Mouse (Mus musculus) neural tube, embryonic 11.5 days (tissue): ENCODE measurements at regions not wholly inside any gene's neighbourhood (a gene's known extent, or its start where the extent isn't known, plus 50 kb on each side); places are given as distances from the start of the nearest gene placed in this dataset.
A peak's percentile ranks its signal among the peaks of the same experiment; 100 is the strongest.

ENCODE experiments used
- ATAC-seq: fragments of 200-750 bp; cut with Nextera tagmentation; 2 replicates; pipeline ENCODE4 v1.8.0; 2017; ENCODE audit warnings: moderate number of reproducible peaks, mild to moderate bottlenecking, moderate TSS enrichment, moderate library complexity; ENCODE audit not compliant: insufficient read depth, low FRiP score, low TSS enrichment
- DNase-seq: peaks from one replicate; pipeline ENCODE4 v3.0.0-alpha.2; 2015; ENCODE audit warnings: low spot score
- H3K27ac ChIP-seq: fragments of 300-500 bp; sonication (generic); 2 replicates; pipeline ENCODE4 v1.5.1; 2014; ENCODE audit warnings: low read depth, mild to moderate bottlenecking, low read length
- H3K27me3 ChIP-seq: fragments of 300-500 bp; sonication (generic); 2 replicates; pipeline ENCODE4 v1.6.1; 2014; ENCODE audit warnings: mild to moderate bottlenecking, low read length, mixed read lengths; ENCODE audit not compliant: control insufficient read depth, insufficient read depth
- H3K36me3 ChIP-seq: fragments of 300-500 bp; sonication (generic); 2 replicates; pipeline ENCODE4 v1.6.1; 2014; ENCODE audit warnings: mild to moderate bottlenecking, low read length, moderate library complexity, mixed read lengths; ENCODE audit not compliant: control insufficient read depth, insufficient read depth
- H3K4me1 ChIP-seq: fragments of 300-500 bp; sonication (generic); 2 replicates; pipeline ENCODE4 v1.6.1; 2014; ENCODE audit warnings: low read length, mixed read lengths; ENCODE audit not compliant: control insufficient read depth, insufficient read depth
- H3K4me2 ChIP-seq: fragments of 300-500 bp; sonication (generic); 2 replicates; pipeline ENCODE4 v1.6.1; 2014; ENCODE audit warnings: low read depth, mild to moderate bottlenecking, moderate library complexity
- H3K4me3 ChIP-seq: fragments of 300-500 bp; sonication (generic); 2 replicates; pipeline ENCODE4 v1.5.1; 2014; ENCODE audit warnings: low read depth, low read length
- H3K9ac ChIP-seq: fragments of 300-500 bp; sonication (generic); 2 replicates; pipeline ENCODE4 v1.6.1; 2014; ENCODE audit warnings: mild to moderate bottlenecking, low read length
- H3K9me3 ChIP-seq: fragments of 300-500 bp; sonication (generic); 2 replicates; pipeline ENCODE4 v1.6.1; 2016; ENCODE audit warnings: low read length; ENCODE audit not compliant: control insufficient read depth
- WGBS: fragments of 180-500 bp; shearing (Covaris S2); extraction: QIAGEN DNeasy Blood & Tissue Kit; methylation state at CpG from one replicate; pipeline ENCODE4 v1.1.7; 2014; 5-methylcytosine and 5-hydroxymethylcytosine counted together

DNA sequence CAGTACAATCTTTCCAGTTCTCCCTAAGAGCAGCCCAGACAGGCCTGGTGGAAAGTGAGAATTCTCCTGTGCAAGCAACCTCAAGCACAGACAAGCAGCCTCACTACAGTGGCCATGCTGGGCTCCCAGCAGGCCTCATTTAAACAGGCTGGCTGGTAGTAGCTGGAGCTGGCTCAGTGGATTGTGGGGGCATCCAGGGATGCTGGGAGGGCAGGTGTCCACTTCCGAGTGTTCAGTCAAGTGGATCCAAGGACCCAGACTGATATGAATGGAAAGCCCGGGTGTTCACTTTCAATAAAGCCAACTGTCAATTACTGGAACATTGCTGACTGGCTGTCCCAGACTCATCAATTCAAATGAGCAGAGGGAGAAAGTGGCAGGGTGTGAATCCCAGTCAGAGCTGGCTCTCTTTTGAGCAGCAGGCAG lies 77.2 kb upstream of the Cxcr4 start:
- no peaks in the 10 kb centered on the region for H3K4me1 ChIP-seq
- H3K4me3 ChIP-seq = no peak overlapping the region
- 34% methylated on average over 2 of the region's 2 CpGs for WGBS
- H3K9me3 ChIP-seq = no peaks in the 10 kb centered on the region
- no peak overlapping the region for H3K9ac ChIP-seq
- H3K4me2 ChIP-seq = no peak overlapping the region
- H3K36me3 ChIP-seq = no peaks in the 10 kb centered on the region
- DNase-seq = peak; percentile 28
- H3K27ac ChIP-seq = no peak overlapping the region
- no peaks in the 10 kb centered on the region for H3K27me3 ChIP-seq
- ATAC-seq = peak; percentile 50; the same call in 1 of the 2 replicates

DNA sequence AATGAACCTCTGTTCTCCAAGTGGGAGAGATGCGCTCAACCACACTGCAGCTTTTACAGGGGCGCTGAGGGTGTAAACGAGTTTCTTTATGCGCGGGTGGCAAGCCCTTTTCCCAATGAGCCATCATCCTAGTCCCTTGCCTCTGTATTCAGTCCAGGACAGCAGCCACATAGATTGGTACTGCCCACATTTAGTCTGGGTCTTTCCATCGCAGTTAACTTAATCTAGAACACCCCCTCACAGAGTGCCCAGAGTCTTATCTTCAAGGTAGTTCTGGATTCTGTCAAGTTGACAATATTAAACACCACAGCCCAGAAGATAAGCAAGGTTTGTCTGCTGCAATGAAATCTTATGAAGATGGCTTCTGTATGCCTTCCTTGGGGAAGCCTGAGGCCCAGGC lies 76.6 kb upstream of the Cxcr4 start:
- H3K9ac ChIP-seq = no peak overlapping the region
- 81% methylated on average over 6 of the region's 6 CpGs for WGBS
- H3K4me3 ChIP-seq = no peak overlapping the region
- no peaks in the 10 kb centered on the region for H3K36me3 ChIP-seq
- no peaks in the 10 kb centered on the region for H3K4me1 ChIP-seq
- DNase-seq (no peak), ATAC-seq (no peak)
- no peak overlapping the region for H3K4me2 ChIP-seq
- H3K27me3 ChIP-seq = no peaks in the 10 kb centered on the region
- H3K9me3 ChIP-seq = no peaks in the 10 kb centered on the region
- H3K27ac ChIP-seq = no peak overlapping the region

DNA sequence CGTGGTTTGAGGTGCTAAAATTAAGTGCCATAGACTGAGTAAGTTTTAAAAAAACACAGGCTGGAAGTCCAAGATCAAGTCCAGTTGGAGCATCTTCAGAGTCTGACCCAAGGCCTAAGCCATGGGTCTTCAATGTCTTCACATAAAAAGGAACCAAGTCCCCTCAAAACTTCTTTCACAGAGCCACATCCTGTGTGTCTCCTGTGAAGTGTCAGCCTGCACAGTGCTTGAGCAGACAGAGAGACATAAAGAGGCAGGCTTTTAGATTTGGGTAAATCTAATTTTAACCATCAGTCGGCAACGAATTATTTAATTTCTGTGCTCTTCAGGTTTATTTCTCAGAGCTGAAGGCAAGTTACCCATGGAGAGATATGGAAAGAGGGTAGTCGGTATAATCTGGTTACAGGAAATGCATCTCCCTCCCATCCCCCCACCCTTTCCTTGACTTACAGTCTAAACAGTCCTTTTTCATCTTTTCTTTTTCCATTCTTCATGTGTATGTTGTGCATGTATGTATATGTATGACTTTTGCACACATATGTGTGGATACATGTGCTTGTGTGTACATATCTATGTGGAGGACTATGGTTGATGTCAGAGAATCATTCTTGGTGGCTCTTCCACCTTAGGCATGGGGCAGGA lies 75.1 kb upstream of the Cxcr4 start:
- 91% methylated on average over 4 of the region's 4 CpGs for WGBS
- Histone ChIP-seq H3K4me3 (no peak overlapping the region), H3K9me3 (no peaks in the 10 kb centered on the region), H3K27me3 (no peaks in the 10 kb centered on the region), H3K4me2 (no peak overlapping the region), H3K36me3 (no peaks in the 10 kb centered on the region), H3K9ac (no peak overlapping the region), H3K27ac (no peak overlapping the region), H3K4me1 (no peaks in the 10 kb centered on the region)
- ATAC-seq = no peak
- no peak for DNase-seq

DNA sequence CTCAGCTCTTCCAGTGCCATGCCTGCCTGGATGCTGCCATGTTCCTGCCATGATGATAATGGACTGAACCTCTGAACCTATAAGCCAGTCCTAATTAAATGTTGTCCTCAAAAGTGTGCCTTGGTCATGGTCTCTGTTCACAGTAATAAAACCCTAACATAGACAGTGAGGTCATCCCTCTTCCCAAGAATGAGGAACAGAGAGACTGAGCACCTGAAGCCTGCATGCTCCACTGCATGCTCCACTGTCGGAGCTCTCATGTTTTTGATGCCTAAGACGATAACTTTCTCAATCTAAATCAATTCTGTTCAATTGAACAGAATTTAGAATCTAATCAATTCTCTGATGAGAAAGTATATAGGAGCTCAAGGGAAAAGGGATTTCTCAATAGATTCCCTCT lies 71.1 kb upstream of the Cxcr4 start:
- Histone ChIP-seq H3K9ac (no peak overlapping the region), H3K4me1 (no peaks in the 10 kb centered on the region), H3K9me3 (no peaks in the 10 kb centered on the region), H3K27me3 (no peaks in the 10 kb centered on the region), H3K4me2 (no peak overlapping the region), H3K4me3 (no peak overlapping the region), H3K36me3 (no peaks in the 10 kb centered on the region), H3K27ac (no peak overlapping the region)
- ATAC-seq (no peak), DNase-seq (no peak)
- 91% methylated on average over 2 of the region's 2 CpGs for WGBS

DNA sequence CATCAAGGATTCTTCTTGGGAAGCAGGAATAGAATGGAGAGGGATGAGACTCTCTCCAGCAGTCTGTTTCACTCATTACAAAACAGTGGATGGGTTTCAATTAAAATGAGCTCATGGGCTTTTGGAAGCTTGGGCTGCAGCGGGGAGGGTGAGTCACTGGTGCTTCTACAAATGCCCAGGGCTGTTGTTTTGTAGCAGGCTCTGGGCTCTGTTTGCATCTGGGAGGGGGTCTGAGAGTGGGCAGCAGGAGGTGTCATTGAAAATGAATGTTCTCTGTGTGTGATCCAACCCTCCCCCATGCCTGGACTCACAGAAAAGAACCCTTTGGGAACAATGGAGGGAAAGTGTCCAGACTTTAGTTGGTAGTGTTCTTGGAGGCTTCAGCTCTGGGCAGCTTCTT lies 67.8 kb upstream of the Cxcr4 start:
- Histone ChIP-seq H3K4me3 (no peak overlapping the region), H3K4me1 (no peaks in the 10 kb centered on the region), H3K36me3 (no peaks in the 10 kb centered on the region), H3K4me2 (no peak overlapping the region), H3K27ac (no peak overlapping the region), H3K9ac (no peak overlapping the region), H3K9me3 (no peaks in the 10 kb centered on the region), H3K27me3 (no peaks in the 10 kb centered on the region)
- no peak for ATAC-seq
- WGBS = 35% methylated on average over 1 of the region's 1 CpGs
- DNase-seq = no peak

DNA sequence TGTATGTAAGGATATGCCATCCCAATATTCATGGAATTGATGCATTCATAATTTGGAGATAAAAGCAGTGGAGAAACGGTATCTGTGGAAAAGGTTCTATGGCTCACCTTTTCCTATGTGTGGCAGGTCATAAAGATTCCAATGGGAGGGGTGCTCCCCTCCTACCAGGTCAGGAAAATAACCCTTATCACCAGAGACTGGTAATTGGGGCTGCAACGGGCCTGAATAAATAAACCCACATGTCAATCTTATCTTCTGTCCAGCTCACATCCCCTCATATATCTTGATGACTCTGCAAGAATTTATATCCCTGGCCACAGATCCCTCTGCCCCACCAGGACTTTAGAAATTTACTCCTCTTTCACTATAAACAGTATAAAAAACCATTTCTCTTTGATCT lies 66.7 kb upstream of the Cxcr4 start:
- DNase-seq (no peak), ATAC-seq (no peak)
- Histone ChIP-seq H3K4me1 (no peaks in the 10 kb centered on the region), H3K4me2 (no peak overlapping the region), H3K27me3 (no peaks in the 10 kb centered on the region), H3K9me3 (no peaks in the 10 kb centered on the region), H3K27ac (no peak overlapping the region), H3K4me3 (no peak overlapping the region), H3K36me3 (no peaks in the 10 kb centered on the region), H3K9ac (no peak overlapping the region)
- 51% methylated on average over 2 of the region's 2 CpGs for WGBS

DNA sequence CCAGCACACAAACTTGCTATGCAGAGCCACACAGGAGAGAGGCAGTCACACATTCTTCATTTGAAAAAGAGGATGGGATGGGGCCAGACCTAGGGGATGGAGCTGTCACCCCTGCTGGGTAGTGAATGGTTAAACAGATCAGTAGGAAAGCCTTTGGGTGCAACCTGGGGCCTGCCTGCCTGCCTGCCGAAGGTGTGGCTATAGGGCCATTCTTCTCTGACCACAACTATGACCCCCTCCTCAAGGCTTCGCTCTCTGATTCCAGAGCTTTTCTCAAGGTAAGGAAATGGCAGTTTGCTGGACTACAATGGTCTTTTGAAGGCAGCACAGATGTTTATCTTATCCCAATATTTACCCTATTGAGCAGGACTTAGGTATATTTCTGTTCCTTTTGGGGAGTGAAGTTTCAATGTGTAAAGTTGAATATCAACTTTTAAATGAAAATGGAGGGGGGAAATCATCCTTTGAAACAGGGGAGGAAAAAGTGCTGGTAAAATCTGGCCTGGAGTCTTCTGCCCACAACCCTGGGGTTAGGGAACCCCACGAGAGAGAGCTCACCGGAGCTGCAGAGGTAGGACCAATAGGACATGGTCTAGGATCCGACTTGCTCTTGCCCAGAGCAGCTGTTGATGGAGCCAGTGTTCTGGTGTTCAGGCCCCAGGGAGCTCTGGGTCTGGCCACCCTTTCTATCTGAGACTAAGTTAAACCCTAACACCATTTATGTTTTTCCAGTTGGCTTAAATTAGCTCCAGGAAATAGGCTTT lies 62.2 kb upstream of the Cxcr4 start:
- DNase-seq (no peak), ATAC-seq (no peak)
- no peaks in the 10 kb centered on the region for H3K4me1 ChIP-seq
- no peaks in the 10 kb centered on the region for H3K9me3 ChIP-seq
- H3K9ac ChIP-seq = no peak overlapping the region
- no peak overlapping the region for H3K4me3 ChIP-seq
- H3K36me3 ChIP-seq = no peaks in the 10 kb centered on the region
- 72% methylated on average over 5 of the region's 5 CpGs for WGBS
- H3K27me3 ChIP-seq = no peaks in the 10 kb centered on the region
- no peak overlapping the region for H3K4me2 ChIP-seq
- H3K27ac ChIP-seq = no peak overlapping the region

DNA sequence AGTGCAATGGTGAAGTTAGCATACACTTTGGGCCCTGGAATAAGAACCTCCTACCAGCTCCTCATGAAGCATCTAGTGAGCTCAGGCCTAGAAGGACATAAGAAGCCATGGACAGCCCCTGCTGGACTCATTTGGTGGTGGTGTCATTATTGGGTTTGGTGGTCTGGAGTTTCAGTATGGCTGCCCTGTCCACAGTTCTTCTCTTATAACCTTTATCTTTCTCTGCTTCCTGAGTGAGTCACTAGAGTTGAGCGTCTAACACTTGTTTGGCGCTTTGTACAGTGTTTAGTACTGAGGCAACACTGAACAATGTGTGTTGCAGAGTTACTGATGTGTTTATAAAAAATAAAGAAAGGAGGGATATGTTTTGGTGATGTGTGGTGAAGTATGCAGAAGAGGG lies 58.5 kb upstream of the Cxcr4 start:
- H3K9ac ChIP-seq = no peak overlapping the region
- WGBS = 98% methylated on average over 2 of the region's 2 CpGs
- no peak overlapping the region for H3K27ac ChIP-seq
- no peak for ATAC-seq
- no peaks in the 10 kb centered on the region for H3K9me3 ChIP-seq
- no peak overlapping the region for H3K4me2 ChIP-seq
- H3K27me3 ChIP-seq = no peaks in the 10 kb centered on the region
- H3K4me3 ChIP-seq = no peak overlapping the region
- no peaks in the 10 kb centered on the region for H3K36me3 ChIP-seq
- DNase-seq = no peak
- H3K4me1 ChIP-seq = no peaks in the 10 kb centered on the region
